Mouse (Mus musculus) brain, adult 2 months (tissue): ENCODE measurements at regions not wholly inside any gene's neighbourhood (a gene's known extent, or its start where the extent isn't known, plus 50 kb on each side); places are given as distances from the start of the nearest gene placed in this dataset.

Experiments used
- DNase-seq: peaks from one replicate; pipeline ENCODE4 v3.0.0; 2011; ENCODE audit warnings: low read depth, low spot score

DNA sequence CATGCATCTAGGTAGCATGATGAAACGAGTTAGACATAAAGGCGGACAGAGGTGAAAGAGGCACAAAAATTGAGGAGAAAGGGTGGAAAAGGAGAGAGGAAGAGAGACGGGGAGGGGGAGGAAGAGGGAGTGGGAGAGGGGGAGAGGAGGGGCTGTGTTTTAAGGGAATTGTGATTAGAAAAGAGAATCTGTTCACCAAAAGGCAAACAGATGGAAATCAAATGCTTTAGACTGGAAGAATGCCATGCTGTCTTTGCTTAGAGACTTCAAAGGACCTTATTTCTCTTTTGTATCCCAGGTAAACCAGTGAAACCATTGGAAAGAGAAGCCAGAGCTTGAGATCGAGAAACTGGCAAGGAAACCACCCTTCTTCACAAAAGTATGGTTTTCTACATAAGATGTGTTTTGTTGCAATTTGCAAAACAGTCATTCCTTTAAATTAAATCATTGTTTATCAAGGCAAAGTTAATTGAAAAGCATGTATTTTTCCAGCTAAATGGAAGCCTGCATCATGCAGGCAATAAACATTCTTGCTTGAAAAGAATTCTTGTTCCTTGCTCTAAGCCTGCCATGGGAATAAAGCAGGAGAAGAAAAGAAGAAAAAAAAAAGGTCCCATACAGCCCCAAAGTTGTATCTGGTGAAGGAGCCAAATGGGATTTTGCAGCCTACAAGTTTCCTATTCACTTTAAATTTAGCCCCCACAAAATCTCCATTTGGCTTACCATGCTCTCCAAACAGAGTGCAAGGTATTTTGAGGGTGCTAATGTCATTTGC lies 65.2 kb upstream of the Gmnc start:
- DNase-seq: peak; percentile 1

DNA sequence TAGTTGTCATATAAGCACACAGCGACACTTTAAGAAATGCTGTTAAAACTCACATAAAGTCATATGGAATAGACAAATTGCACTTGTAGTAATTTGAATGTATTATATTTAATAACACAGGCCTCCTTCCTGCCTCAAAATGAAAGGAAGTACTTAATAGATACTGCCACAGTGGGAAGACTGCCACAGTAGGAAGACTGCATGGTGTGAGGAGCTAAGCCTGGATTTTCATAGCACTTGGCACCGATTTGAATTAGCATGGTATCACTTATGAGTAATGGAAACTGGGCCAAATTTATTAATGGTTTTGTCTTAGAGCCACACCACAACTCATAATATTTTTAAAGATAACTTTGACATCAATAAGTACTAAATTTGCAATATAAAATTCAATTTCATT lies 53.0 kb upstream of the Gmnc start:
- peak; percentile 14 for DNase-seq
